ENCODE assay signal across 22 mouse cellular contexts in genomic region chr16:22038554-22038953, GRCm38 (mm10). TPM values are rescaled to one million over a fixed set of nuclear protein-coding genes. Genes with fewer than 3 reads are reported as not detected.
DNase-seq lines count a peak whose midpoint lies in the region; ATAC-seq and TF ChIP-seq lines count a peak whose summit lies in the region.
"Had no signal": no experiment of that assay in that cellular context is flagged by ENCODE, and none has a peak within 500 bp of the region (broad histone marks: within the 10 kb centered on the region; RNA-seq: fewer than 3 reads in every experiment).

No protein-coding gene starts in this region.

- no peaks in the 10 kb centered on the region for H3K4me1 ChIP-seq in heart, adult 2 months (ENCODE audit: control insufficient read depth, insufficient read depth, low read length)
- no peaks in the 10 kb centered on the region for H3K4me1 ChIP-seq in midbrain, embryonic 11.5 days (ENCODE audit: control insufficient read depth, insufficient read depth, low read length)
- no peaks in the 10 kb centered on the region for H3K4me1 ChIP-seq in midbrain, embryonic 13.5 days (replicated peaks)
- H3K4me1 ChIP-seq in bone marrow macrophage, adult 2 months (ENCODE audit: control insufficient read depth, insufficient read depth, low read length): peaks cover 23% of the 10 kb centered on the region
- H3K4me1 ChIP-seq in forebrain, embryonic 13.5 days: no peaks in the 10 kb centered on the region
- H3K4me1 ChIP-seq: embryonic facial prominence, embryonic 10.5 days; embryonic facial prominence, embryonic 12.5 days had no signal

- TF ChIP-seq CTCF in heart, adult 2 months (IDR thresholded peaks at IDR 0.05): no peak
- no peak for TF ChIP-seq CTCF in bone marrow macrophage, adult 2 months (IDR thresholded peaks at IDR 0.05; ENCODE audit: low read depth, low read length)

- no peak for TF ChIP-seq POLR2A in heart, adult 2 months (IDR thresholded peaks at IDR 0.05; ENCODE audit: insufficient read depth, low read depth, low read length)
- no peak for TF ChIP-seq POLR2A in bone marrow macrophage, adult 2 months (IDR thresholded peaks at IDR 0.05; ENCODE audit: borderline replicate concordance, low read depth, low read length)

- no peaks in the 10 kb centered on the region for H3K9me3 ChIP-seq in midbrain, embryonic 11.5 days (ENCODE audit: control insufficient read depth, low read length)
- H3K9me3 ChIP-seq in midbrain, embryonic 13.5 days: no peaks in the 10 kb centered on the region
- no peaks in the 10 kb centered on the region for H3K9me3 ChIP-seq in forebrain, embryonic 13.5 days (replicated peaks)
- H3K9me3 ChIP-seq: embryonic facial prominence, embryonic 10.5 days; embryonic facial prominence, embryonic 12.5 days; G1E had no signal

- no peak overlapping the region for H3K4me2 ChIP-seq in midbrain, embryonic 11.5 days
- H3K4me2 ChIP-seq in midbrain, embryonic 13.5 days (replicated peaks): no peak overlapping the region
- no peak overlapping the region for H3K4me2 ChIP-seq in forebrain, embryonic 13.5 days
- H3K4me2 ChIP-seq: embryonic facial prominence, embryonic 12.5 days had no signal

- intact Hi-C loops in heart, adult 2 months (cut with DNase I): no loop called here

- H3K79me2 ChIP-seq in heart, adult 2 months (replicated peaks; ENCODE audit: control insufficient read depth, insufficient read depth, low read length): no peaks in the 10 kb centered on the region

- 78% methylated on average over 10 of the region's 10 CpGs for WGBS in heart, adult 2 months
- WGBS in midbrain, embryonic 11.5 days: 90% methylated on average over 10 of the region's 10 CpGs
- WGBS in midbrain, embryonic 13.5 days: 85% methylated on average over 10 of the region's 10 CpGs
- WGBS in forebrain, embryonic 13.5 days: 91% methylated on average over 10 of the region's 10 CpGs

- no peak for ATAC-seq in midbrain, embryonic 11.5 days (ENCODE audit: low FRiP score)
- ATAC-seq in midbrain, embryonic 13.5 days: no peak
- no peak for ATAC-seq in forebrain, embryonic 13.5 days
- ATAC-seq: forebrain, embryonic 14.5 days; forebrain, embryonic 16.5 days; Patski had no signal

- no peaks in the 10 kb centered on the region for H3K36me3 ChIP-seq in heart, adult 2 months (ENCODE audit: control insufficient read depth, insufficient read depth, low read length)
- H3K36me3 ChIP-seq in midbrain, embryonic 11.5 days (ENCODE audit: control insufficient read depth, insufficient read depth, low read length): peaks cover 12% of the 10 kb centered on the region; the same call in 1 of the 2 replicates
- peaks cover 64% of the 10 kb centered on the region for H3K36me3 ChIP-seq in midbrain, embryonic 13.5 days
- H3K36me3 ChIP-seq in forebrain, embryonic 13.5 days (ENCODE audit: poor library complexity, severe bottlenecking): peaks cover 63% of the 10 kb centered on the region

- H3K27ac ChIP-seq in heart, adult 2 months: no peak overlapping the region
- H3K27ac ChIP-seq in midbrain, embryonic 11.5 days (ENCODE audit: low read depth, low read length): no peak overlapping the region
- no peak overlapping the region for H3K27ac ChIP-seq in midbrain, embryonic 13.5 days
- H3K27ac ChIP-seq in bone marrow macrophage, adult 2 months (ENCODE audit: insufficient read depth, low read depth, low read length): 0 out of 2 replicates have a peak overlapping the region, but pooled peaks have one; percentile 3
- no peak overlapping the region for H3K27ac ChIP-seq in forebrain, embryonic 13.5 days
- H3K27ac ChIP-seq: embryonic facial prominence, embryonic 10.5 days; embryonic facial prominence, embryonic 12.5 days had no signal

- no peaks in the 10 kb centered on the region for H3K27me3 ChIP-seq in heart, adult 2 months (ENCODE audit: control insufficient read depth, insufficient read depth, low read length)
- H3K27me3 ChIP-seq in midbrain, embryonic 11.5 days (ENCODE audit: control insufficient read depth, insufficient read depth, low read length): no peaks in the 10 kb centered on the region
- H3K27me3 ChIP-seq in midbrain, embryonic 13.5 days: no peaks in the 10 kb centered on the region
- H3K27me3 ChIP-seq in forebrain, embryonic 13.5 days: no peaks in the 10 kb centered on the region
- H3K27me3 ChIP-seq: embryonic facial prominence, embryonic 12.5 days; Patski had no signal

- DNase-seq in heart, adult 11 months: peak; percentile 82
- no peak for DNase-seq in heart, adult 2 months
- DNase-seq in midbrain, embryonic 11.5 days (ENCODE audit: low spot score, missing footprints): peak; percentile 26
- peak; percentile 6 for DNase-seq in telencephalon, adult 2 months (ENCODE audit: low read depth, low spot score)
- no peak for DNase-seq in adrenal gland, postnatal 10 days
- DNase-seq: adrenal gland, adult 2 months; adrenal gland, postnatal 14 days; adrenal gland, postnatal 36 days; cerebellum, adult 11-12 months; cerebellum, adult 2 months; cerebellum, adult 9-10 months; cerebellum, postnatal 10 days; cerebellum, postnatal 25 days had no signal

- no peak for TF ChIP-seq EP300 in heart, adult 2 months (IDR thresholded peaks at IDR 0.05; ENCODE audit: insufficient read depth, low read depth, low read length)

- H3K4me3 ChIP-seq in heart, adult 2 months: no peak overlapping the region
- no peak overlapping the region for H3K4me3 ChIP-seq in midbrain, embryonic 11.5 days (ENCODE audit: low read depth, low read length)
- H3K4me3 ChIP-seq in midbrain, embryonic 13.5 days (replicated peaks): no peak overlapping the region
- no peak overlapping the region for H3K4me3 ChIP-seq in bone marrow macrophage, adult 2 months (ENCODE audit: insufficient read depth, low read length)
- no peak overlapping the region for H3K4me3 ChIP-seq in forebrain, embryonic 13.5 days
- H3K4me3 ChIP-seq: embryonic facial prominence, embryonic 10.5 days; embryonic facial prominence, embryonic 12.5 days had no signal

- no peak overlapping the region for H3K9ac ChIP-seq in heart, adult 2 months (ENCODE audit: low read depth, low read length)
- H3K9ac ChIP-seq in midbrain, embryonic 11.5 days (ENCODE audit: low read length): no peak overlapping the region
- H3K9ac ChIP-seq in midbrain, embryonic 13.5 days (replicated peaks): no peak overlapping the region
- H3K9ac ChIP-seq in forebrain, embryonic 13.5 days: no peak overlapping the region
- H3K9ac ChIP-seq: embryonic facial prominence, embryonic 12.5 days had no signal

RNA-seq across cellular contexts. Expression of gene Senp2, which starts 29.3 kb away (rescaled TPM):
- total RNA-seq in heart, adult 2 months (2021): 10 to 100 TPM; 20.2 to 24.1 TPM
- 5.9 and 16.3 TPM in 2 replicates for polyA plus RNA-seq in heart, adult 2 months (2012; rRNA removed)
- 62.8 and 73.1 TPM in 2 replicates for polyA plus RNA-seq in midbrain, embryonic 11.5 days (2014; fragmentation: Nextera tagmentation; extraction: Ambion mirVana)
- polyA plus RNA-seq in midbrain, embryonic 13.5 days (2015; fragmentation: Nextera tagmentation; extraction: Ambion mirVana): 48.1 and 50.1 TPM in 2 replicates
- polyA plus RNA-seq in bone marrow macrophage, adult 2 months (2012; ENCODE audit: insufficient read depth, insufficient read length, missing spikeins): 66.7 and 74.9 TPM in 2 replicates
- 10 to 100 TPM; 34.9 to 39.6 TPM for total RNA-seq in adrenal gland, postnatal 10 days (2021)
- polyA plus RNA-seq in forebrain, embryonic 13.5 days (2015; fragmentation: Nextera tagmentation; extraction: Ambion mirVana): 50.7 and 54.0 TPM in 2 replicates

RNA-seq across cellular contexts. Expression of gene Liph, which starts 43.1 kb away (rescaled TPM):
- not detected for total RNA-seq in heart, adult 2 months (2021)
- polyA plus RNA-seq in heart, adult 2 months (2012; rRNA removed): 0.09 and 0.20 TPM in 2 replicates
- 0.05 and 0.12 TPM in 2 replicates for polyA plus RNA-seq in midbrain, embryonic 11.5 days (2014; fragmentation: Nextera tagmentation; extraction: Ambion mirVana)
- polyA plus RNA-seq in midbrain, embryonic 13.5 days (2015; fragmentation: Nextera tagmentation; extraction: Ambion mirVana): 0.14 and 0.20 TPM in 2 replicates
- 0.69 and 0.74 TPM in 2 replicates for polyA plus RNA-seq in bone marrow macrophage, adult 2 months (2012; ENCODE audit: insufficient read depth, insufficient read length, missing spikeins)
- 1 to 10 TPM in 1 of 2 experiments, under 1 TPM in 1; 0.91 to 1.3 TPM for total RNA-seq in adrenal gland, postnatal 10 days (2021)
- polyA plus RNA-seq in forebrain, embryonic 13.5 days (2015; fragmentation: Nextera tagmentation; extraction: Ambion mirVana): 0.22 and 0.30 TPM in 2 replicates
- polyA plus RNA-seq: adrenal gland, adult 2 months; G1E had no signal

Comparison
In these comparisons a context has a peak if more than half of its experiments do, and no peak if none do; other contexts are left out.
1. DNase-seq: peak in heart, adult 11 months (single experiment), midbrain, embryonic 11.5 days (single experiment) and telencephalon, adult 2 months (single experiment); none in heart, adult 2 months (0 of 2) and adrenal gland, postnatal 10 days (single experiment).